ENCODE assay signal across 40 mouse cellular contexts in genomic region chr9:99256206-99256605, GRCm38 (mm10). TPM values are rescaled to one million over a fixed set of nuclear protein-coding genes. Genes with fewer than 3 reads are reported as not detected.
DNase-seq lines count a peak whose midpoint lies in the region; ATAC-seq and TF ChIP-seq lines count a peak whose summit lies in the region.
"Had no signal": no experiment of that assay in that cellular context is flagged by ENCODE, and none has a peak within 500 bp of the region (broad histone marks: within the 10 kb centered on the region; RNA-seq: fewer than 3 reads in every experiment).

No protein-coding gene starts in this region.

- TF ChIP-seq EP300 in liver, embryonic 14.5 days (IDR thresholded peaks at IDR 0.05; ENCODE audit: low read depth) = no peak
- no peak for TF ChIP-seq EP300 in lung, postnatal 0 days (IDR thresholded peaks at IDR 0.05)

- H3K36me3 ChIP-seq in heart, embryonic 12.5 days = peaks cover 39% of the 10 kb centered on the region
- peaks cover 31% of the 10 kb centered on the region for H3K36me3 ChIP-seq in liver, embryonic 14.5 days (replicated peaks; ENCODE audit: control insufficient read depth, insufficient read depth, low read depth)
- H3K36me3 ChIP-seq in forebrain, embryonic 12.5 days (replicated peaks) = peaks cover 57% of the 10 kb centered on the region
- 0 out of 2 replicates have a peak, but pooled peaks cover 4% of the 10 kb centered on the region for H3K36me3 ChIP-seq in lung, postnatal 0 days (ENCODE audit: insufficient read depth, low read length)

- H3K9me3 ChIP-seq in heart, embryonic 12.5 days (replicated peaks) = no peaks in the 10 kb centered on the region
- H3K9me3 ChIP-seq in liver, embryonic 14.5 days (ENCODE audit: control insufficient read depth, low read length) = no peaks in the 10 kb centered on the region
- H3K9me3 ChIP-seq in forebrain, embryonic 12.5 days = no peaks in the 10 kb centered on the region
- no peaks in the 10 kb centered on the region for H3K9me3 ChIP-seq in lung, postnatal 0 days (ENCODE audit: low read length)
- H3K9me3 ChIP-seq: embryonic facial prominence, embryonic 12.5 days; G1E; heart, embryonic 13.5 days; hindbrain, embryonic 10.5 days; hindbrain, embryonic 15.5 days; limb, embryonic 13.5 days had no signal

- no peaks in the 10 kb centered on the region for H3K27me3 ChIP-seq in heart, embryonic 12.5 days (replicated peaks)
- H3K27me3 ChIP-seq in liver, embryonic 14.5 days (ENCODE audit: control insufficient read depth, insufficient read depth, low read length) = no peaks in the 10 kb centered on the region
- H3K27me3 ChIP-seq in forebrain, embryonic 12.5 days = no peaks in the 10 kb centered on the region
- no peaks in the 10 kb centered on the region for H3K27me3 ChIP-seq in lung, postnatal 0 days (replicated peaks; ENCODE audit: insufficient read depth, low read length)
- H3K27me3 ChIP-seq: embryonic facial prominence, embryonic 12.5 days; heart, embryonic 13.5 days; hindbrain, embryonic 15.5 days; limb, embryonic 13.5 days had no signal

- no peak overlapping the region for H3K4me3 ChIP-seq in heart, embryonic 12.5 days
- H3K4me3 ChIP-seq in liver, embryonic 14.5 days (ENCODE audit: insufficient read depth in 1 of 2, low read depth in 2 of 2, low read length in 2 of 2) = no peak overlapping the region
- no peak overlapping the region for H3K4me3 ChIP-seq in forebrain, embryonic 12.5 days (replicated peaks)
- H3K4me3 ChIP-seq in lung, postnatal 0 days (ENCODE audit: low read depth, low read length) = no peak overlapping the region
- H3K4me3 ChIP-seq: embryonic facial prominence, embryonic 12.5 days; forebrain, embryonic 10.5 days; heart, embryonic 13.5 days; hindbrain, embryonic 10.5 days; hindbrain, embryonic 15.5 days; limb, embryonic 13.5 days had no signal

- H3K4me1 ChIP-seq in heart, embryonic 12.5 days (replicated peaks) = peaks cover 5% of the 10 kb centered on the region; the same call in 1 of the 2 replicates
- H3K4me1 ChIP-seq in liver, embryonic 14.5 days (replicated peaks; ENCODE audit: control insufficient read depth in 2 of 2, insufficient read depth in 2 of 2, low read length in 1 of 2) = peaks cover 17 to 30% of the 10 kb centered on the region in 2 experiments
- no peaks in the 10 kb centered on the region for H3K4me1 ChIP-seq in forebrain, embryonic 12.5 days
- H3K4me1 ChIP-seq in lung, postnatal 0 days (ENCODE audit: insufficient read depth, low read depth, low read length) = no peaks in the 10 kb centered on the region
- H3K4me1 ChIP-seq: embryonic facial prominence, embryonic 12.5 days; forebrain, embryonic 10.5 days; hindbrain, embryonic 10.5 days; hindbrain, embryonic 15.5 days; limb, embryonic 13.5 days had no signal

- TF ChIP-seq CTCF in liver, embryonic 14.5 days (IDR thresholded peaks at IDR 0.05; ENCODE audit: low read depth) = no peak
- no peak for TF ChIP-seq CTCF in lung, postnatal 0 days (IDR thresholded peaks at IDR 0.05)

- peak; percentile 56; the same call in 1 of the 2 replicates for ATAC-seq in heart, embryonic 12.5 days (ENCODE audit: insufficient number of reproducible peaks, low FRiP score)
- ATAC-seq in liver, embryonic 14.5 days (ENCODE audit: insufficient read depth) = no peak
- no peak for ATAC-seq in forebrain, embryonic 12.5 days (ENCODE audit: low FRiP score)
- no peak for ATAC-seq in lung, postnatal 0 days
- ATAC-seq: forebrain, postnatal 0 days; inflammation-experienced regulatory T-cells, adult 6 months had no signal

- no peak overlapping the region for H3K9ac ChIP-seq in heart, embryonic 12.5 days
- peak overlapping the region; percentile 18; the same call in 1 of the 2 replicates for H3K9ac ChIP-seq in liver, embryonic 14.5 days (replicated peaks)
- H3K9ac ChIP-seq in forebrain, embryonic 12.5 days = no peak overlapping the region
- no peak overlapping the region for H3K9ac ChIP-seq in lung, postnatal 0 days (replicated peaks; ENCODE audit: low read depth)
- H3K9ac ChIP-seq: embryonic facial prominence, embryonic 12.5 days; forebrain, postnatal 0 days; heart, embryonic 13.5 days; hindbrain, embryonic 15.5 days; limb, embryonic 13.5 days had no signal

- DNase-seq in heart, adult 8-10 months (ENCODE audit: low spot score) = no peak
- DNase-seq in R1 (ENCODE audit: low read depth, low spot score) = peak; percentile 85
- no peak for DNase-seq in liver, embryonic 14.5 days (ENCODE audit: low read depth in 3 of 3, low spot score in 3 of 3)
- DNase-seq in gastrocnemius, adult 8-10 months (ENCODE audit: low spot score in 2 of 2) = no peak
- DNase-seq in lung, postnatal 0 days (ENCODE audit: low spot score) = no peak
- DNase-seq: adrenal gland, postnatal 14 days; cerebellum, adult 11 months; cerebellum, adult 9-10 months; embryo, embryonic 11 days; forebrain, postnatal 0 days; gastrocnemius, postnatal 10 days; heart, postnatal 10 days; kidney, adult 18-20 months; kidney, postnatal 4 days; lung, adult 2 months; lung, postnatal 14 days; midbrain, embryonic 14.5 days; right cerebral cortex, adult 18-20 months; spleen, adult 18-20 months; thymus, adult 18-20 months; thymus, postnatal 25 days had no signal

- WGBS in heart, embryonic 12.5 days = 86% methylated on average over 1 of the region's 1 CpGs
- 82% methylated on average over 1 of the region's 1 CpGs for WGBS in liver, embryonic 14.5 days (ENCODE audit: insufficient replicate concordance)
- WGBS in forebrain, embryonic 12.5 days = 96% methylated on average over 1 of the region's 1 CpGs
- WGBS in lung, postnatal 0 days = 100% methylated on average over 1 of the region's 1 CpGs

- H3K4me2 ChIP-seq in heart, embryonic 12.5 days = no peak overlapping the region
- H3K4me2 ChIP-seq in liver, embryonic 14.5 days (ENCODE audit: low read depth) = peak overlapping the region; percentile 28; the same call in 1 of the 2 replicates
- no peak overlapping the region for H3K4me2 ChIP-seq in forebrain, embryonic 12.5 days
- no peak overlapping the region for H3K4me2 ChIP-seq in lung, postnatal 0 days (replicated peaks; ENCODE audit: low read depth, low read length)
- H3K4me2 ChIP-seq: embryonic facial prominence, embryonic 12.5 days; heart, embryonic 13.5 days; hindbrain, embryonic 15.5 days; limb, embryonic 13.5 days had no signal

- no peak overlapping the region for H3K27ac ChIP-seq in heart, embryonic 12.5 days (ENCODE audit: poor library complexity, severe bottlenecking)
- H3K27ac ChIP-seq in liver, embryonic 14.5 days = peak overlapping the region; percentile 88
- no peak overlapping the region for H3K27ac ChIP-seq in forebrain, embryonic 12.5 days
- H3K27ac ChIP-seq in lung, postnatal 0 days (ENCODE audit: low read length) = no peak overlapping the region
- H3K27ac ChIP-seq: embryonic facial prominence, embryonic 12.5 days; forebrain, embryonic 10.5 days; heart, embryonic 13.5 days; hindbrain, embryonic 10.5 days; hindbrain, embryonic 15.5 days; kidney, postnatal 0 days; limb, embryonic 13.5 days had no signal

RNA-seq across cellular contexts. Expression of gene Cep70, which starts 13.0 kb away (rescaled TPM):
- 28.6 and 30.2 TPM in 2 replicates for polyA plus RNA-seq in heart, embryonic 12.5 days (2016; fragmentation: Nextera tagmentation; extraction: Ambion mirVana)
- 10 to 100 TPM in 1 of 4 experiments, 1 to 10 TPM in 3; 5.4 to 12.6 (median 6.7) TPM for total RNA-seq in heart, adult 8-10 months (2022)
- polyA plus RNA-seq in liver, embryonic 14.5 days (2012; rRNA removed) = 10.5 and 13.7 TPM in 2 replicates
- polyA plus RNA-seq in liver, embryonic 14.5 days (2014; fragmentation: Nextera tagmentation; extraction: Ambion mirVana) = 25.5 and 27.2 TPM in 2 replicates
- 64.1 and 68.2 TPM in 2 replicates for polyA plus RNA-seq in forebrain, embryonic 12.5 days (2016; fragmentation: Nextera tagmentation; extraction: Ambion mirVana)
- 1 to 10 TPM; 2.2 to 2.8 (median 2.5) TPM for total RNA-seq in gastrocnemius, adult 8-10 months (2022)
- 12.4 and 17.2 TPM in 2 replicates for polyA plus RNA-seq in lung, postnatal 0 days (2015; fragmentation: Nextera tagmentation; extraction: Ambion mirVana)

RNA-seq across cellular contexts. Expression of gene Faiml, which starts 19.2 kb away (rescaled TPM):
- polyA plus RNA-seq in heart, embryonic 12.5 days (2016; fragmentation: Nextera tagmentation; extraction: Ambion mirVana) = not detected in 2 replicates
- not detected for total RNA-seq in heart, adult 8-10 months (2022)
- polyA plus RNA-seq in liver, embryonic 14.5 days (2012; rRNA removed) = not detected in 2 replicates
- not detected in 2 replicates for polyA plus RNA-seq in liver, embryonic 14.5 days (2014; fragmentation: Nextera tagmentation; extraction: Ambion mirVana)
- not detected in 2 replicates for polyA plus RNA-seq in forebrain, embryonic 12.5 days (2016; fragmentation: Nextera tagmentation; extraction: Ambion mirVana)
- total RNA-seq in gastrocnemius, adult 8-10 months (2022) = not detected
- not detected in 2 replicates for polyA plus RNA-seq in lung, postnatal 0 days (2015; fragmentation: Nextera tagmentation; extraction: Ambion mirVana)
- total RNA-seq: adrenal gland, postnatal 14 days; forebrain, postnatal 0 days; G1E; gastrocnemius, postnatal 10 days; heart, postnatal 10 days; layer of hippocampus, adult 8-10 months; layer of hippocampus, postnatal 25 days; left cerebral cortex, adult 8-10 months; left cerebral cortex, postnatal 36 days; neutrophil, adult 5-6 weeks had no signal
- polyA plus RNA-seq: embryonic facial prominence, embryonic 12.5 days; forebrain, embryonic 10.5 days; forebrain, postnatal 0 days; G1E; gonadal fat pad, adult 2 months; heart, embryonic 13.5 days; hindbrain, embryonic 10.5 days; hindbrain, embryonic 15.5 days; inflammation-experienced regulatory T-cells, adult 6 months; kidney, postnatal 0 days; limb, embryonic 13.5 days; lung, adult 2 months; midbrain, embryonic 14.5 days; neural tube, embryonic 11.5 days; stomach, embryonic 16.5 days had no signal
